Mouse (Mus musculus): ENCODE measurements at regions not wholly inside any gene's neighbourhood (a gene's known extent, or its start where the extent isn't known, plus 50 kb on each side); places are given as distances from the start of the nearest gene placed in this dataset.

GRCm38 (mm10) chr11:19523853-19524487, 400.2 kb upstream of the Spred2 start:
- no peak for TF ChIP-seq CTCF (IDR thresholded peaks at IDR 0.05; ENCODE audit: low read depth)
- no peak for TF ChIP-seq EP300 (IDR thresholded peaks at IDR 0.05; ENCODE audit: low read depth)

Data from liver, embryonic 14.5 days (tissue).